Mouse (Mus musculus): ENCODE measurements around the gene Prf1.

Prf1 gene

DNA sequence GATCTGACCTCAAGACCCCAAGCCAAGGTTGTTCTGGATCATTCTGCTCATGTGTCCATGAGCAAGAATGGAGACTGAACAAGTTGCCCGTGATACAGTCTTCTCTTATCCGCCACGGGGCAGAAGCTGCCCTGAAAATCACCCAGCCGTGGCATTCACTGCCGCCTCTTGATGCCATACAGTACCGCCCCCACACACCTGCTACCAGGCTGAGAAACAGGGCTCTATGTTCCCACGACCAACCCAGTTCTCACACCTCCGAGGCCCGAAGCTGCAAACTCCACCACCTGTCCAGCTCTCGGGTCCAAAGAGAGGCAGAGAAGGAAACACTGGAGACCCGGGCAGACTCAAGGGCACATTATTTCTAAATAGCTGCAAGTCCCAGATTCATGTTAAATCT lies 40.0 kb downstream of the Prf1 start:
- in situ Hi-C loops (cut with MboI, MseI) = loop anchor here (5.0 kb wide), 1 partner anchor 60 kb away; no protein-coding TSS in a partner anchor

DNA sequence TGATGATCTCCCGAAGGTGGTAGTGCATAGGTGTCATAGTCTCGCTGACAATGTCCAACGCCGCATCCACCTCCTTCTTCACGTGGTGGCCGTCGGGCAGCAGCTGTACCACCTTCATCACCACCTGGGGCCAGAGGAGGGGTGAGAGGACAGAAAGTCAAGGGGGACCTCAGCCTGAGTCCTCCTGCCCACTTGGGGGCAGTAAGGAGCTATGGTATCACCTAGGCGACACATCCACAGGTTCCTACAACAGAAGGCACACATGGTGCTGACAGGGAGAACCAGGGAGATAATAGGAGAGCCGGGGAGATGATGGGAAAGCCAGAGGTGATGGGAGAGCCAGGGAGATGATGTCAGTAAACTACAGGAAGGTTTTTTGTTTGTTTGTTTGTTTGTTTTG lies 41.6 kb downstream of the Prf1 start:
- in situ Hi-C loops (cut with MboI, MseI) = loop anchor here (5.0 kb wide), 1 partner anchor 62 kb away; no protein-coding TSS in a partner anchor

DNA sequence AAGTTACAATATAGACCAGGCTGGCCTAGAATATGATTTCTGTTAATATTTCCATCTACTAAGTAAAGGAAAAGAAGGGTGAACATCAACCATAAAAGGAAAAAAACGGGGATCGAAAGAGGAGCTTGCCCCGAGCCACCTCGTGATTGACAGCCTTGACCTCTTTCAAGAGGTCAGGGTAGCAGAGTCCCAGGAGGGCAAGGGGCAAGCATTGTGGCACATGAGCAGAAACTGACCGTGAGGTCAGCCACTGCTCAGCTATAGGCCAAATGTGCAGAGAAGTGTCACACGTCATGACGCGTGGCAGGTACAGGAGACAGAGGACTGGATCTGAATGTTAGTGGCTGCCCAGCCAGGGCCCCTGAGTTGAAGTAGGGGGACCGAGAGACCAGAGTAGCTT lies 42.6 kb downstream of the Prf1 start:
- in situ Hi-C loops (cut with MboI, MseI) = loop anchor here (5.0 kb wide), 2 partner anchors 72 to 703 kb away; no protein-coding TSS in a partner anchor

DNA sequence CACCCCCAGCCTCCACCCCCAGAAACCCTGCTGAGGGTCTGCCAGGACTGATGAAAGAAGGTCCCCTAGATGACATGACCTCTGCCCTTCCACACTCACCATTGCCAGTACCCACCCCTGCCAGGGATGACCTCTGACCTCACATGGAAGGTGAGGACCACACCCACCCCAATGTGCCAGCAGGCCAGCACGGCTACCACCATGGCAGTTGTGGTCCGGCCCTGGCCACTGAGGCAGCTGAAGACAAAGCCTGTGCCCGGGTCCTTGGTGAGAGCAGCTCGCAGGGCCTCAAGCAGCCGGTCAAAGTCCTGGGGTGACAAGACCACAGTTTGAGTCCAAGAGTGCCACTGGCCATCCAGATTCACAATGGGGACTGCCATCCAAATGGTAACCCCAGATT lies 43.4 kb downstream of the Prf1 start:
- in situ Hi-C loops (cut with MboI, MseI) = loop anchor here (5.0 kb wide), 2 partner anchors 71 to 704 kb away; no protein-coding TSS in a partner anchor

DNA sequence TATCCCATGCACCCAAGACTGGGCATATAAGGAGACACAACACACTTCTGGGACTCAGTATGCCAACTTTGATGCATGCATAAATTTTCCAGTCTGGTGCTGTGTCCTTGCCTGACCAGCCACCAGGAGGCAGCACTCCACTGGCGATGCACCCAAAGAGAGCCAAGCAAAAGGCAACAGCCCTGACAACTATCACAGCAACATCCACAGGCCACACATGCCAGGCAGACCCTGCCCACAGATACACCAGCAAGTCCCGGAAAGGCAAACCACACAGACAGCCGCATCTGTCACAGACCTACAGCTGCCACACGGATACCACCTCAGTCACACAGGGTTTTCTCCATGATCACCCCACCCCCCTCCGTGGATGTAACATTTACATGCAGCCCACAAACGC lies 43.9 kb downstream of the Prf1 start:
- in situ Hi-C loops (cut with MboI, MseI) = loop anchor here (5.0 kb wide), 2 partner anchors 71 to 704 kb away; no protein-coding TSS in a partner anchor

DNA sequence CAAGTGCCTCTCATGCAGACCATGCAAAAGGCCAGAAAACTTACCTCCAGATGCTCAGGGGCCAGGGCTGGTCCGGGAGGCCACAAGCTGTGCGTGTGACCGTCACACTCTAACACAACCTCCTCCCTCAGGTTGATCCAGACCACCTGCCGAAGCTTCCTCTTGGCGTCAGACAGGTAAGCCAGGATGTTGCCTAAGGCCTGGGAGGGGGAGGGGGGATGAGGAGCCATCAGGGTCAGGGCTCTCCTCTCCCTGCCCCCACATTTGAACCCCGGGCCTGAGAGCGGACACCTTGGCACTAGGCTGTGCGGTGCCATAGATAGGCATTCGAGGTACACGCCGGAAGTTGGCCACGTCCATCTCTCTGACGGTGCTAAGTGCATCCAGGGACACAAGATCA lies 45.1 kb downstream of the Prf1 start:
- in situ Hi-C loops (cut with MboI, MseI) = loop anchor here (5.0 kb wide), 2 partner anchors 70 to 705 kb away; no protein-coding TSS in a partner anchor

DNA sequence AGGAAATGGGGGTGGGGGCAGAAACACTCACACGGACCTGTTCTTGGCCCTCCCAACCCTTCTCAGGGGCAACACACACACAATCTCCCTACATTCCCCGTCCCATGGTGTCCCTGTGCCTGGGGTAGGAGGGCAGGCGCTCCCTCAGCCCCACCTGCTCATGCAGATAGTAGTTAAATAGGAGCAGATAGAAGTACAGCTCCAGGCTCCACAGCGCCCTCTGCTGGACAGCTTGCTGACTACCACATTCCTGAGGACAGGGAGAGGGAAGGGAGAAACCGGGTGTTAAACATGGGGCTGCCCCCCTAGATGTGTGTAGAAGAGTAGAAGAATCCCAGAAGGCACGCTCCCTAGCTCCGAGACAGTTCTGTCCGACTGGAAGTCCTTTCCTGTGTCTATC lies 46.3 kb downstream of the Prf1 start:
- in situ Hi-C loops (cut with MboI, MseI) = loop anchor here (5.0 kb wide), 2 partner anchors 68 to 707 kb away; no protein-coding TSS in a partner anchor

DNA sequence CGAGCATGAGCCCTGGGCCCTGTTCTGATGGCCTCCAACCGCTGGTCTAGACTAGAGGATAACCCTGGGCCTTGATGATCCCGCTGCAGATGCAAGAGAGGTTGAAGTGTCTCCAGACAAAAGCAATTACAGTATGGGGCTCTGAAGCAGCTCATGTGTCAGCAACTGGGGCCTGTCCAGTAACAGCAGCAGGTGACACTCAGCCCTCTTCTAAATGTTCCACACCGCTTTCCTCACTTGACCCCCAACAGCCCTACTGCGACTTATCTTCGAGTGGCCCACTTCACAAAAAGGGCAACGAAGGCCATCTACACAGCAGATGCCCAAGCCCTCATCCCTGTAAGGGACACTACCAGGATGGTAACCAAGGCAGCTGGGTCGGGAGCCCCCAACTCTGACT lies 47.5 kb downstream of the Prf1 start:
- in situ Hi-C loops (cut with MboI, MseI) = no loop called here

DNA sequence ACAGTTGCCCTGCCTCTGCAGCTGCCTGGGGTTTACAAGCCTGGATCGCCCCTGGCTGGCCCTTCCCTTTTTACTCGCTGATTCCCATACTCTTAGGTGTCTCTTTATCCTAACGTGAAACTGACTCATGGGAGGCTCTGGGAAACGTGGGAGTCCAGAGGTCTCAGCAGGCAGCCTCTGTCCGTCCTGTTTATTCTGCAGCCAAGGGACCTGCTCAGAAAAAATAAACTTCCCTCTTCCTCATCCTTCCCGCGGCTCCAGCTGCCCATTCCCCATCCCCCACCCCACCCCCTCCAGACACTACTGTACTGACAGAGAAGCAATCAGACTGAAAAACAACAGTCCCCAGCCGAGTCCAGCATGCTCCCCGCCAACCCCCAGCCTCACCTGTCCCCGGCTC lies 48.7 kb downstream of the Prf1 start:
- in situ Hi-C loops (cut with MboI, MseI) = no loop called here

DNA sequence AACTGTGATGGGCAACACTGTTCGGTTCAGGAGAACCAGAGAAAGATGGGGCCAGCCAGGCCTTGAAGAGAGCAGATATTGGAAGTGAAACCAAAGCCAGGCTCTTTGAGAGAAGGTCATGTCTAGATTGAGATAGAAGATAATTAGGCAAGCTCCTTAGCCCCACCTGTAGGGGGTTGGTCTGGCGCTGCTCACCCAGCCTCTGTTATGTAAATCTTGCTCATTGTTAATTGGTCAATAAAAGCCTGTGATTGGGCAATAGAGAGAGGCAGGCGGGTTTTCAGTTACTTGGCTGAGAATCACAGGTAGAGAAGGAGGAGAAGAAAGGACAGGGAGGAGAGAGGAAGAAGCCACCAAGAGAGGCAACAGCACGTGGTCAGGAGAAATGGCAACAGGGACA lies 53.6 kb downstream of the Prf1 start:
- in situ Hi-C loops (cut with MboI, MseI) = no loop called here
